Mouse (Mus musculus) left cerebral cortex, postnatal 25 days (tissue): ENCODE results near the gene Cd19. TPM values are rescaled to one million over a fixed set of nuclear protein-coding genes. Genes with fewer than 3 reads are reported as not detected.
"Not testable (repeated sequence)": the region's sequence is repeated elsewhere in the genome, so short reads cannot be mapped to it uniquely, and the experiment has no call there.

Experiments used
- DNase-seq, 2 experiments: peaks; one replicate each; pipeline ENCODE4 v3.0.0; 2022; ENCODE audit warnings: low spot score in 2 of 2, mixed read lengths in 1 of 2
- intact Hi-C: fragments of 180-260 bp; cut with DNase I; formaldehyde crosslinking; loops from one replicate; pipeline ENCODE4 v1.15.1; 2025
- microRNA-seq, 2 experiments: library from miRNA; unstranded; fragments of <30 nt; microRNA quantifications; one replicate each; pipeline ENCODE4 v1.2.0; 2022
- total RNA-seq, 2 experiments: library from RNA; stranded (reverse); gene quantifications; 2 replicates each; pipeline ENCODE4 v1.2.3; 2021

The Cd19 gene
- total RNA-seq, 2 experiments from 2014 or later: not detected

DNA sequence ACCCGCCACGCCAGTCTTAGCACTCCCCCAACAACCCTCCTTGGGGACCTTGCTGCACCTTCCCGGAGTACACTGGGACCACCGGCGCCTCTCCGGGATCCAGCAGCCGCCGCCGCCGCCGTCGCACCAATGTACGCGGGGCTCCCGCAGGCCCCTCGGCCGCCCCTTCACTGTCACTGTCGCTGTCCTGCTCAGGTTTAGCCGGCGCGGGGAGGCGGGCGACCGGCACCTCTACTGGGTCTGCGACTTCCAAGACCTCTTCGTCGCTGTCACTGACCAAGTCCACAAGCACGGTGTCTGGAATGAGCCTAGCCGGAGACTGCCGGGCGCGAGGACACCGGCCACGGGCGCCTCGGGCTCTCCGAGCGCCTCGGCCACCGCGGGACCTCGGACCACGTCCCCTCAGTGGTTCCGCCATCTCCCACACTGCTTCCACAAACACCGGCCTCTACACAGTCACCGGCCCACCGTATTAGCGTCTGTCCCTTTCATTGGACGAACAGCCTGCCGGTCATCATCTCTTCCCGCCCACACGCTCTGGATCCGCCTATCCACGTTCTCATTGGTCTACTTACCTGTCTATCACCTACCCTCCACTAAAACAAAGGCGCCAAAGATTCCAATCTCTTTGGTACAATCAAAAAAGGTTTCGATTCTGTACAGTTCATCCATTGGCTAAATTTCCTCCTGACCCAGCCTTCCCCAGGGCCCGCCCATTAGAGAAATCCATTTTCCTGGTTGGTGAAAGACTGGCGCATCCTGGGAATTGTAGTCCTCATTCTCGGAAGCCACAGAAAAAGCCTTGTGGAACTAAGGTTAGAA, 18.2 kb downstream of the Cd19 start, which contains the start of gene Nfatc2ip:
Gene Nfatc2ip, minus strand, starts transcription at position 440 of the 822 bp plus-strand sequence.
- intact Hi-C loops: loop anchor here (5.0 kb wide), 1 partner anchor 76 kb away; no protein-coding TSS in a partner anchor
- peak; percentile 99 for DNase-seq

- DNase-seq, intact Hi-C loops: not testable (repeated sequence)
Measured at GRCm38 (mm10) chr7:126392086-126392884, 22.4 kb downstream of the Cd19 start.

- intact Hi-C loops: no loop called here
- no peak for DNase-seq
Measured at GRCm38 (mm10) chr7:126388185-126388584, 26.5 kb downstream of the Cd19 start.

DNA sequence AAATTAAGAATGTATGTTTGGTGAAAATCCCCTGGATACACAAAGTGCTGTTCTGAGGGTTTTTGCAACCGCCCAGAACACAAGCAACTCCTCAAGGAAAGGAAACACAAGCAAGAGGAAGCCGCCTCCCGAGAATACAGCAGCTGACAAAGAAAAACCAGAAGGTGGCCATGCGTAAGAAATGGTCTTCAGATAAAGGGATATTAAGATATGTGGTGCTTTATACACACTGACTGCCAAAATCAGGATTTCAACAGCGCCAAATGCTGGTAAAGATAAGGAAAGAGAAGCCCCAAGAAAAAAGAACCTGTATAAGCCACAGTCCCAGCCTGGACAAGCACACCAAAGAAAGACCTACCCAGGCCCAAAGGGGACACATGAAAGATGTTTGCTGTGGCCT, 31.1 kb downstream of the Cd19 start:
- intact Hi-C loops: no loop called here
- DNase-seq: no peak

DNA sequence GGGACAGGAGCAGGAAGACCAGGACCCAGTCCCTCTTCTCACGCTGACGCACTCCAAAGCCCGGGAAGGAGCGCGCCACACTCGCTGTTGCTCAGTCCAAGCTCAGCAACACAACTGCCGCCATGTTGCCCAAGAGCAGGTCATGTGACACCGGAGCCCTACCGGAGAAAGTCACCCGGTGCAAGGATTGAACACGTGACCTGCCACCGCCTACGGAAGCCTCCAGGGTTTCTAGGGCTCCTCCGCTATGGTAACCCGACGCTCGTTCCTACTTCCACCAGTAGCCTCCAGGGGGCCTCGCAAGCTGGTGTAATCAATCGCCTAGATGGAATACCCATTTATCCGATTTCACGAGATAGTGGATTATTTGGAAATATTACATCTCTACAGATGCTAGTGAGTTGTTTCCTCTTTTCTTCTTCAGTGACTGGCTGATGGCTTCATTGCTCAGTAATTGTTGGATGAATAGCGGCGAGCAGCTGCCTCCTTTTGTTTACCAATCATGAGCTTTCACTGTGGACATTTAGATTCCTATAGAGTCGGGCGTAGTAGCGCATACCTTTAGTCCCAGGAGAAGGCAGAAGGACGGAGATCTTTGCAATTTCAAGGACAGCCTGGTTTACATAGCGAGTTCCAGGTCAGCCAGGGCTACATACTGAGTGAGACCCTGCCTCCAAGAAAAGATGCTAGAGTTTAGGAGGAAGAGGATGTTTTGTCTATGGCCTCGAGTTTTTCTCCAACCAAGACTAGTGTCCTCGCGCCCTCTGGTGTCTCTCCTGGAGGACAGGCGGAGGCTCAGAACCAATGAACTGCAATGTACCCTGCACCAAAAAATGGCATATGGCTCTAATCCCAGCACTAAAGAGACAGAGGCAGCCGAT, 37.2 kb downstream of the Cd19 start, which contains the start of gene Spns1:
Gene Spns1, minus strand, starts transcription at position 173 of the 881 bp plus-strand sequence.
- intact Hi-C loops: loop anchor here (1.0 to 5.0 kb wide), 2 partner anchors 54 to 115 kb away; no protein-coding TSS in a partner anchor
- DNase-seq: peak; percentile 99

GRCm38 (mm10) chr7:126376903-126377277, 37.8 kb downstream of the Cd19 start:
- no peak for DNase-seq
- intact Hi-C loops: loop anchor here (5.0 kb wide), 1 partner anchor 115 kb away; no protein-coding TSS in a partner anchor

GRCm38 (mm10) chr7:126375012-126375411, 39.7 kb downstream of the Cd19 start:
- intact Hi-C loops: loop anchor here (5.0 kb wide), 1 partner anchor 113 kb away; no protein-coding TSS in a partner anchor
- DNase-seq: no peak

- intact Hi-C loops: no loop called here
- no peak for DNase-seq
Measured at GRCm38 (mm10) chr7:126374526-126374925, 40.2 kb downstream of the Cd19 start.

DNA sequence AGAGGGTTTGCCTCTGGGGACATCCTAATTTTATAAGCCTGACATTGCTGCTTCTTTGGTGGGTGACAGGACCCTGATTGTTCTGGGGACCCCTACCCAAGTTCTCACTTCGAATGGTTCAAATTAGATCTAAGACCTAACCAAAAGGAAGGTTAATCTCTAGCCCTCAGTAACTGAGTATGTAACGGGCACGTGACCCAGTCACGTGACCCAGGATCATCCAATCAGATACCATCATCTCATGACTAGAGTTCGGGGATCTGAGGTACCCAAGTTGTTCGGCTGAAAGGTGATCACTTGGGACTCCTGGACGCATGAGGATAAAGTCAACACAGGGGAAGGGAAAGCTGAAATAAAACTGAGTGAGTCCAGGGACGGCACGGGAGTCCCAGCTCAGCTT, 41.7 kb downstream of the Cd19 start:
- intact Hi-C loops: no loop called here
- DNase-seq: no peak

DNA sequence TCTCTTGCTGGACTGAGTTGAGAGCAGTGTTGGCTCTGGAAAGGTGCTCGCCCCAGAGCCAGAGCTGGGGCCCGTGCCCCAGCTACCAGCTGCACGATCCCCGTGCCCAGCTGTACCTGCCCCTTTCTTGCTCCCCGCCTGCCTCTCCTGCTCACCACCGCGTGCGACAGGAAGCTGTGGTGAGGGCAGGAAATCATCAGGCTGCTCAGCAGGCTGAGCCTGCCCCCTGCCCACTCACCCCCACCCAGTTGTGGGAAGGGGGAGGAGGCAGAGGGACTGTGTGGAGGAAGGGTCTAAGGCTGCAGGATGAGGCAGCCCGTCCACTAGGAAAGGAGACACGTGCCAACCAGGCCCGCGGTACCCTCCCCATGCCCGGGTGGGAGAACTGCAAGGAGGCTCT, 45.3 kb downstream of the Cd19 start, which contains the start of gene Lat:
Gene Lat, minus strand, starts transcription at position 178 of the 400 bp plus-strand sequence.
- intact Hi-C loops: no loop called here
- DNase-seq: no peak

DNA sequence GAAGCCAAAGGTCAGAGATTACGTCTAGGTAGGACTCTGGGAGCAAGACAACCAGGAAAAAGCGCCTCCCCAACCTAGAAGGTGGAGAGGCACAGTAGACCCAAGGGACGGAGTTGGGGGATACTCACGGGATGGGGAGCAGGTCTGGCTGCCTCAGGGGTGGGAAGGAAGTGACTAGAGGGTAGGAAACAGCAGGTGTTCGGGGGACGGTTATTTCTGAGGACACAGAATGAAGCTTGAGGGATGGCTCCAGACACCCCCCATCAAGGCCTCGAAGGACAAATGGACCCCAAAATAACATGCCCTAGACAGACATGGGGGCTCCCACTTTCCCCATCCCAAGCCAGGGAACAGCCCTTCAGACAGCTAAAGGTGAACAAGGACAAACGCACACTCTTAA, 46.3 kb downstream of the Cd19 start:
- no peak for DNase-seq
- intact Hi-C loops: no loop called here

DNA sequence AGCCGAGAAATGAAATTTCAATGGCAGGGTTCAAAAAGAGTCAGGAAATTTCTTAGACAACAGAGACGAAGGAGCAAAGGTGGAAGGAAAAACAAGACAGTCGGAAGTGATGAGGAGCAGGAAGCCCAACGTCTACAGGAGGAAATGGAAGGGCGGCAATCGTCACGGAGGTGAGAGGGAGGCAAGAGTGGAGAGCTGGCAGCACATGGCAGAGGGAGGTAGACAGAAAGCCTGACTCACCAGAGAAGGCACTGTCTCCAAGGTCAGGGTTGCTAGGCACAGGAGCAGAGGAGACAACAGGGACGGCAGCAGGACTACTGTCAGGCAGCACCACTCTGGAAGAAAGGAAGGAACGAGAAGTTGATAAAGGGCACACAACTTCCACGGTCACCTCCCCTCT, 47.1 kb downstream of the Cd19 start:
- DNase-seq: no peak
- intact Hi-C loops: no loop called here

- intact Hi-C loops: no loop called here
- DNase-seq: no peak
Measured at GRCm38 (mm10) chr7:126363038-126363437, 51.7 kb downstream of the Cd19 start.

DNA sequence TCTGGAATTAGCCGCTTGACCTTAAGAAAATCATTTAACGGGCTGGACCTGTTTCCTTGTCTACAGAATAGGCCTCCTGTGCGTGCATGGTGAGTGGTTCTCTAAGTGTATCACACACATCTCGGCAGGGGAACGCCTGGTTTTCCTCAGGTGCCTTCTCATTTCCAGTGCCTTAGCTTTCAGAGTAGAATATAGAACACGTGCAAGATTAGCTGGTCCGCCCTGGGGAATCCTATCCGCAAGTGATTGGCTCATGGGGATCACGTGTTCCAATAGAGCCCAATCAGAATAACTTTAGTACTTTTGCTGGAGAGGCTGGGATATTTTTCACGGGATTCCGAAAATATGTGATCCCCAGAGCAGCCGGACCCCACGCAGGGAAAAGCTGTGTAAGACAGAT, 55.6 kb downstream of the Cd19 start:
- intact Hi-C loops: no loop called here

More for the DNA sequence above, 55.6 kb downstream of the Cd19 start:
- no peak for DNase-seq

Small RNAs within 50 kb of the gene (microRNA-seq; reads per million reads assigned to microRNA genes)
- 0 to 0.67 reads per million in 2 experiments for gene Mir7058

Other genes with a start within 250 kb of the Cd19 start
- 10 to 100 TPM; 93.6 to 95.1 TPM for gene Xpo6, start 214.4 kb downstream of the Cd19 start, total RNA-seq
- 10 to 100 TPM; 75.6 to 82.4 TPM for gene Sbk1, start 142.3 kb downstream of the Cd19 start, total RNA-seq
- gene Lat, start 45.3 kb downstream of the Cd19 start, total RNA-seq: under 1 TPM; 0.64 to 0.76 TPM
- gene Spns1, start 37.4 kb downstream of the Cd19 start, total RNA-seq: 10 to 100 TPM; 87.9 to 97.7 TPM
- gene Nfatc2ip, start 18.2 kb downstream of the Cd19 start, total RNA-seq: 1 to 10 TPM; 5.4 to 6.5 TPM
- 10 to 100 TPM; 10.8 to 14.4 TPM for gene Rabep2, start 13.9 kb upstream of the Cd19 start, total RNA-seq
- gene Atp2a1, start 48.2 kb upstream of the Cd19 start, total RNA-seq: under 1 TPM; 0.32 to 0.39 TPM
- gene Sh2b1, start 60.5 kb upstream of the Cd19 start, total RNA-seq: 10 to 100 TPM; 74.1 to 78.9 TPM
- gene Tufm, start 72.5 kb upstream of the Cd19 start, total RNA-seq: 10 to 100 TPM; 76.3 to 92.6 TPM
- 100 to 1,000 TPM; 114 TPM for gene Atxn2l, start 88.5 kb upstream of the Cd19 start, total RNA-seq
- 100 to 1,000 TPM; 176 to 188 TPM for gene Eif3c, start 151.5 kb upstream of the Cd19 start, total RNA-seq
- under 1 TPM; 0.39 to 0.53 TPM for gene Apobr, start 170.1 kb upstream of the Cd19 start, total RNA-seq
- gene Cln3, start 170.9 kb upstream of the Cd19 start, total RNA-seq: 10 to 100 TPM; 21.3 to 35.1 TPM
- gene Il27, start 180.1 kb upstream of the Cd19 start, total RNA-seq: not detected
- 10 to 100 TPM; 15.7 to 22.1 TPM for gene Nupr1, start 216.0 kb upstream of the Cd19 start, total RNA-seq
- 10 to 100 TPM; 31.1 to 35.4 TPM for gene Sgf29, start 234.4 kb upstream of the Cd19 start, total RNA-seq